Mouse (Mus musculus) thymus, adult 2 months (tissue): ENCODE data around the gene Zfp40.
"Not testable (repeated sequence)": the region's sequence is repeated elsewhere in the genome, so short reads cannot be mapped to it uniquely, and the experiment has no call there.

Experiments
- CTCF ChIP-seq: fragments of 200-500 bp; IDR thresholded peaks from 2 replicates; pipeline ENCODE4 v1.5.1; 2012; ENCODE audit warnings: mild to moderate bottlenecking, control low read depth, low read length, moderate library complexity, borderline replicate concordance; ENCODE audit not compliant: control insufficient read depth, poor library complexity, insufficient read depth; ENCODE audit errors: extremely low read depth
- POLR2A ChIP-seq: fragments of 200-500 bp; IDR thresholded peaks from 2 replicates; pipeline ENCODE4 v1.6.1; 2012; ENCODE audit warnings: mild to moderate bottlenecking, low read length, control low read depth, moderate library complexity; ENCODE audit not compliant: control insufficient read depth, poor library complexity, insufficient read depth; ENCODE audit errors: extremely low read depth

DNA sequence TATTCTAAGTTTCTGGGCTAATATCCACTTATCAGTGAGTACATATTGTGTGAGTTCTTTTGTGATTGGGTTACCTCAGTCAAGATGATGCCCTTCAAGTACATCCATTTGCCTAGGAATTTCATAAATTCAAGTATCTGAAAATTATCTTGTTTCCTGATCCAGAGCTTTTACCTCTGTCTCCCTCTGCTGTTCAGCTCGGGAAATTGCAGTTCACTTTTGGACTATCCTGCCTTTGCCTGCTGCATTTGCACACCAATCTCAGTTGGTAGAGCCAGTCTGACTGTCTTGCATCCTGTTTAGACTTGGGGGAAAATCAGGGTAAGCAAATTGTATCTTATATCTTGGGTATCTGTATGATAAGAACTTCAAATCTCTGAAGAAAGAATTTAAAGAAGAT is 6.8 kb upstream of the Zfp40 start:
- not testable (repeated sequence) for TF ChIP-seq POLR2A, CTCF
